Mouse (Mus musculus) embryo, embryonic 11.5 days (tissue): ENCODE data around the gene Kpna4.
A peak's percentile ranks its signal among the peaks of the same experiment; 100 is the strongest.
"Not testable (repeated sequence)": the region's sequence is repeated elsewhere in the genome, so short reads cannot be mapped to it uniquely, and the experiment has no call there.

ENCODE experiments used
- DNase-seq: peaks from one replicate; pipeline ENCODE4 v3.0.0-alpha.2; 2012; ENCODE audit warnings: low read depth, low spot score

The Kpna4 gene

DNA sequence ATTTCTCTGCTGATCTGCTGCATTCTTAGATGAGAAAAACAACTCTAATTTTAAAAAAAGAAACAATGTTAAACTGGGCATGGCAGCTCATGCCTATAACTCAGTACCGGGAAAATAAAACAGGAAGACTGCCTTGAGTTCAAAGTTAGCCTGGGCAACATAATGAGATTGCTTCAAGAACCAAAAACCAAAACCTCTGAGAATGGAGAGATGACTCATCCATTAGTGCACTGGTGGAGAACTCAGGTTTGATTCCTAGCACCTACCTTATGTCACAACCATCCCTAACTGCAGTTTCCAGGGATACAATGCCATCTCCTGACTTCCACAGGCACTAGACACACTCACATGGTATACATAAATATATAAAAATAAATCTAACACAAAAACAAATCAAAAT, 17.8 kb downstream of the Kpna4 start:
- DNase-seq, result no peak

- DNase-seq, result no peak
These were observed 32.5 kb downstream of the Kpna4 start for GRCm38 (mm10) chr3:69094456-69094855.

DNA sequence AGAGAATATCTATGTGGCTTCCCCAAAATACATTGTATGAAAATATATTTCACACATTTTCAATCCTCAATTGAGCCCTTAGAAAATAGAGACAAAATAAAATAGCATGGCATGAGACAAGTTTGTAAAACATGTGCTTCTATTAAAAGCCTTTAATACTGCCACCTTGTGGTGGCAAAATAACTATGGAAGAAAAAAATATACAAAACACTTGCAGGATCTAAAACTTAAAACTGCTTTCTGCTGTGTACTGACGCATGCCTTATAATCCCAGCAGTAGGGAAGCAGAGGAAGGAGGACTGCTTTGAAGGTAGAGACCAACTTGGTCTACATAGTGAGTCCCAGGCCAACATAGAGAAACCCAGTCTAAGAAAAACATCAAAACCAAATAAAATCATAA, 62.9 kb downstream of the Kpna4 start:
- DNase-seq, result no peak

GRCm38 (mm10) chr3:69062764-69063163, 64.1 kb downstream of the Kpna4 start:
- DNase-seq, result no peak

DNA sequence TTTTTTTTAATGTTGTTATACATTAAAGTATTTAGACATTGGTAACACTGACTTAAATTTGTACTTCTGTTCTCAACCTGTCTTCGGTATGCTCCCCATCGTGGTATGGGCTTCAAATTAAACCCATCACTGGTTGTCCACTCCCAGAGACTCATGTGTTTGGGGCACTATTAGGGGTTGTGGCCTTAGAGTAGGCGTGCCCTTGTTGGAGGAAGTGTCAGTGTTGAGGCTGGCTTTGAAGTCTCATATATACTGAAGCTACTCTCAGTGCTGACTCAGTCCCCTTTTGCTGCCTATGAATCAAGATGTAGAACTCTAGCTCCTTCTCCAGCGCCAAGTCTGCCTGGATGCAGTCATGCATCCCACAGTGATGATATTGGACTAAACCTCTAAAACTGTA, 66.2 kb downstream of the Kpna4 start:
- DNase-seq, result no peak

DNA sequence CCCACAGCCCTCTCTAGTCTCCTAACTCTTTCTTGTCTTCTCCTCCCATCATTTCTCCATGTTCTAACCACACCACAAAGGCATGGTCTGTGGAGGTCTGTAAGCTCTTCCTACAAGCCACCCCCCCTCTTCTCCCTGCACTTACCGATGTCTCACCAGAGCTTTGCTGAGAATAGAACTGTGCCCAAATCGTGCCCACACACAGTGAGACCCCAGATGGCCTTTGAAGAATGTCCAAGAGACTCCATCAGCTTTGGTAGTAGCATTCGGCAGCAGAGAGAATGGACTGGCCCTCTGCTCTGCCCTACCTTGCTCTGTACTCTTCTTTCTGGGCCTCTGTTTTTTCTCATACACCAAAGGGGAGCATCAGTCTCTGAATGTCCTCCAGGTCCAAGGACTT, 71.0 kb downstream of the Kpna4 start:
- no peak for DNase-seq

DNA sequence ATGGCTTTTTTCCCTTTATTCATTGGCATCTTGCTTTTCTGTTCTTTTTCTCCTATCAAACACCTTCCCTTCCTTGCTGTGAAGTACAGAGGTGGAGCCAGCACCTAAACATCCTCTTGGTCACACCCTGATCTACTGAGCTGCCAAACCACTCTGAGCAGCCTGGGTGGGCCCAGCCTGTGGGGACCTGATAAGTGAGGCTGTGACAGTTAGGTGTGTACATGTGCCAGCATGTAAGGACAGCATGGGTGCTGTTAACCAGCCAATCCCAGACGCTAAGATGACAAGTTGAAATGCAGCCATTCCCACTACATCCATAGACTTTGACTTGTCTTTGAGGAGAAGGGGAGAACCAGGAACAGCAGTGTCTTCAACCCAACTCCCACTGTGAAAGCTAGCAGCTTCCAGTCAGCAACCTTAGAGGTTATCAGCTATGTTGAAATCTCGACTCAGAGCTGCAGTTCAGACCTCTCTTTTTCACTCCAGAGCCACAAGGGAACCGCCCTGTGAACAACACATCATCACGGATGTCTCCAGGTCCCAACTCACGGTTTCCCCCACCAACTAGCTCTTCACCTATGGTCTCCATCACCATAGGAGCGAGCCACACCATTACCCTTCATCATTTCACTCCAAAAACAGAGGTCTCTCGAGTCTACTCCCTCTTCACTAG, 72.0 kb downstream of the Kpna4 start:
- no peak for DNase-seq

- DNase-seq, result no peak
These were observed 75.0 kb downstream of the Kpna4 start for GRCm38 (mm10) chr3:69051894-69052293.

DNA sequence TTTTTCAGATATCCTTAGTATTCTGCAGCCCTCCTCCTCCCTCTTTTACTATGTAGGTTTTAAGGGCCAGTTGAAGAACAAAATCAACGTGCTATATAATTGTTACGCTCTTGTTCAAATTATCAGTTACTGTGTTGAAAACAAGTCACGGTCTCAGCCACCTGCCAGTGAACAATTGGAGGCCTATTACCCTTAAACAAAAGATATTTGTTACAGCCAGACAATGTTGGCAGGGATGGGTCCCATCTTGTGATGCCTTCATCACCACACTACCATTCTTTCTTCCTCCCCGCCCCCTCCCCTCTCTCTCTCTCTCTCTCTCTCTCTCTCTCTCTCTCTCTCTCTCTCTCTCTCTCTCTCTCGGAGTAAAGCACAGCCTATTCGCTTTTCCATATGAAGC, 77.9 kb downstream of the Kpna4 start:
- no peak for DNase-seq

DNA sequence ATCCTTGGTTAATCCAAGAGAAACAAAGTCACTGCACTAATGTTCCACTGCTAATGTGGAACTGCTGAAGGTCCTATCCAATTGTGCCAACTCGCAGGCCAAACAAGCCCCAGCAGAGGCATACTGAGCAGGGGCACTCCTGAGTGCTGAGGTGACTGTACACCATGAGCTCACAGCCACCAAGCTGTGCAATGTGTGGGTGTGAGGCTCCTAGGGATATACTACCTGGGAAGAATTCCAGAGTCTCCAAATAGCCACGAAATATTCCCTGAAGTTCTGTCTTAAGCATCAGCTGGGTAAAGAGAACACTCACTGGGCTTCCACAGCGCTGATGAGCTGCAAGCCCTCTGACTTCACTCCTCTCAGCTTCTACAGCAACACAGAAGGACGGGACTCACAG, 79.2 kb downstream of the Kpna4 start:
- DNase-seq, result no peak

- DNase-seq, result no peak
These were observed 80.4 kb downstream of the Kpna4 start for GRCm38 (mm10) chr3:69046509-69046908.

- DNase-seq, result no peak
These were observed 81.2 kb downstream of the Kpna4 start for GRCm38 (mm10) chr3:69045750-69046149.

DNA sequence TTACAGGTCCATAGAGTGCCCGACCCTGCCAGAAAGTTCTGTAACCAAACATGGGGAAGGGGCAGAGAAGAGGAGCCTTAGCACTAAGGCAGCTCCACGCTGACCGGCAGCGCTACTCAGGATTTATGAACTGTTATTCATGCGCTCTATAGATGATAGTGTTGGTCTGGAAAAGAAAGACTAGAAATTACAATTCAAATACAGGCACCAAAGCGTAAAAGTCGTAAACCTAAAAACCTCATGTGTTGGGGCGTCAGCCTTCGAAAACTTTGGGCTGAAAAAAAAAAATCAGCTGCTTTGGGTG, 81.6 kb downstream of the Kpna4 start:
- DNase-seq, result no peak

DNA sequence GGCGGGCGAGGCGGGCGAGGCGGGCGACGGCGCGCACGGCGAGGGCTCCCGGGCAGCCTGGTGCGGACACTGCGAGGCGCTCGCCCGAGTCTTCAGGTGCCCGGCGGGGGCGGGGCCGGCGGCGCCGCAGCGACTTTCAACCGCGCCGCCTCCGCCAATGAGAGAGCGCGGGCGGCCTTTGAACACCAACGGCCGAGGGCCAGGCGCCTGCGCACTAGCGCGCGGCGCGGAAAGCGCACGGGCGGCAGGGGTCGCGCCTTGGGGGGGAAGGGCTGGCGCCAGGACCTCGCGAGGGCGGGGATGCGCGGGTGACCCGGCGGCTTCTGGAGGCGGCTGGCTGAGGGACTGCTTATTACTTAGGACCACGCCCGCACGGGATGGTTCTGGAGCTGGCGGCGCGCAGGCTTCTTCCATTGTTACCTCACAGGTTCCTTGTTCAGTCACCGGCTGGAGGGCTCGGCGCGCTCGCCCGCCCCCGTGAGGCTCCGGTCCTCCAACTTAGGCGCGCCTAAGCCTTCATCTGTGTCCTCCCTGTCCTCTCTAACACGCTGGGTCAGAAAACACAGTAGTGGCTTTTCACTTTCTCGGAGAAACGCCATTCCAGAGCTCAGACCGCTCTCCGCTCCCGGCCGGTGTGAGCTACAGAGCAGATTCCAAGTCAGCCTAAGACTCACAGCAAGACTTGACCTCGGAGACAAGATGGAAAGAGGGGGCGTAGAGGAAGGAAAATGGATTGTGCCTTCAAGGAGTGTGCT, 82.1 kb downstream of the Kpna4 start, which contains the start of gene Trim59:
Trim59 (minus strand) TSS at position 111 of the 755 bp plus-strand sequence.
- DNase-seq, result peak; percentile 94

DNA sequence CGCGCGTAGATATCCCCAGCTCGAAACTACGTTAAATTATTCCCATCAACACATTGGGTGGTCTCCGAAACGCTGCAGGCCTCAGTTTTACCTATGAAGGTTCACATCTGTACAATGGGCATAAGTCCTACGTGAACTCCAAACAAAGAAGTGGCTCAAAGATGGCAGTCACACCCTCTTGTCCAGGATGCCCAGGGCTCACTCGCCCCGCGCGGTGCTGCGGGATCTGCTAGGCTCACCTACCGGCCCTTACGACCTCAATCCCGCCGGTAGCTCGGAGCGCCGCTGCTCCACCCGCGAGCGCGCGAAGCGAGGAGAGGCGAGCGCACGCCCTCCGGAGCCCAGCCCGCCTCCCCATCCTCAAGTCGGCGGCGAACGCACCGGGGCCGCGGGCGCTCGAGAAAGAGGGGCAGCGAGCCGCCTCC, 82.7 kb downstream of the Kpna4 start:
- peak; percentile 46 for DNase-seq

GRCm38 (mm10) chr3:69041298-69041697, 85.6 kb downstream of the Kpna4 start:
- DNase-seq, result no peak

- no peak for DNase-seq
These were observed 86.8 kb downstream of the Kpna4 start for GRCm38 (mm10) chr3:69040105-69040504.

- DNase-seq, result no peak
These were observed 100.7 kb downstream of the Kpna4 start for GRCm38 (mm10) chr3:69026133-69026783.

DNA sequence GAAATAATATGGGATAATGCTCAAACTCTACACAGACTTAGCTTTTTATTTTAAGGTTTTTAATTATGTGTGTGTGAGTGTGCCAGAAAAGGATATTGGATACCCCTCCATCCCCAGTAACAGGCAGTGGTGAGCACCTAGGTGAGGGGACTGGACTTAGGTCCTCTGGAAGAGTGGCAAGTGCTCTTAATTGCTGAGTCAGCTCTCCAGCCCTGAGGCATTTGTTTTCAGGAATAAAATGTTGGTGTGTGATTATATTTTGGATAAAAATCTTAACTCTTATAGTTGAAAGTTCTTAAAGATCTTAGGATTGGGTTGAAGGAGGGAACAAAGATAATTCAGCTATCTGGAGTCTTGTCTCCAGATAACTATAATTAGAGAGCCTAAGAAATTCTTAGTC, 106.1 kb downstream of the Kpna4 start:
- DNase-seq, result no peak

DNA sequence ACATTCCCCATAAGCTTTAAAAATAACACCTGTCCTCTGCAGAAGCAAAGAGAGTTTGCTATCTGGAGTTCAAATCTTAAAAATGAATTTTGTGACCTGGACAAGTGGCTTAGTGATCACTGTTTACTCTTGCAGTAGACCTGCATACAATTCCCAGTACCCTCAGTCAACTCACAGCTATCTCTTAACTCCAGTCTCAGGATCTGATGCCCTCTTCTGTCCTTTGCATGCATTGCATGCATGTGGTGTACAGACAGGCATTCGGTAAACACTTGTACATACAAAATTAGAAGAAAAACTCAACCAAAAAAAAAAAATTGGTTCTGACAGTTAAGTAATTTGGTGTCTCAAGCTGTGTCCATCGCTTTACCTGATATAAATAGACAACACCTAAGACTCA, 106.6 kb downstream of the Kpna4 start:
- no peak for DNase-seq

- not testable (repeated sequence) for DNase-seq
These were observed 108.3 kb downstream of the Kpna4 start for GRCm38 (mm10) chr3:69018635-69019034.

- DNase-seq, result no peak
These were observed 109.7 kb downstream of the Kpna4 start for GRCm38 (mm10) chr3:69017181-69017580.
